Comparison of ENCODE assay signal across 26 mouse cellular contexts in genomic region chr1:108797053-108797801, GRCm38 (mm10).
A peak's percentile ranks its signal among the peaks of the same experiment; 100 is the strongest.
DNase-seq lines count a peak whose midpoint lies in the region; ATAC-seq lines count a peak whose summit lies in the region.
"Had no signal": no experiment of that assay in that cellular context is flagged by ENCODE, and none has a peak within 500 bp of the region (broad histone marks: within the 10 kb centered on the region; RNA-seq: fewer than 3 reads in every experiment).

No protein-coding gene starts in this region.

- WGBS in midbrain, embryonic 11.5 days = 59% methylated on average over 1 of the region's 1 CpGs
- 75% methylated on average over 1 of the region's 1 CpGs for WGBS in midbrain, embryonic 14.5 days
- WGBS in forebrain, embryonic 12.5 days = 17% methylated on average over 1 of the region's 1 CpGs

- H3K4me3 ChIP-seq in midbrain, embryonic 11.5 days (ENCODE audit: low read depth, low read length) = no peak overlapping the region
- no peak overlapping the region for H3K4me3 ChIP-seq in midbrain, embryonic 14.5 days (replicated peaks; ENCODE audit: low read depth, low read length)
- H3K4me3 ChIP-seq in forebrain, embryonic 12.5 days (replicated peaks) = no peak overlapping the region
- H3K4me3 ChIP-seq: embryonic facial prominence, embryonic 12.5 days; erythroblast, embryonic 14.5 days; heart, embryonic 12.5 days; layer of hippocampus, adult 2 months; limb, embryonic 10.5 days; myocyte had no signal

- no peak overlapping the region for H3K9ac ChIP-seq in midbrain, embryonic 11.5 days (ENCODE audit: low read length)
- H3K9ac ChIP-seq in midbrain, embryonic 14.5 days (replicated peaks; ENCODE audit: low read length) = no peak overlapping the region
- no peak overlapping the region for H3K9ac ChIP-seq in forebrain, embryonic 12.5 days
- H3K9ac ChIP-seq: embryonic facial prominence, embryonic 12.5 days; heart, embryonic 12.5 days; liver, postnatal 0 days had no signal

- H3K27me3 ChIP-seq in midbrain, embryonic 11.5 days (ENCODE audit: control insufficient read depth, insufficient read depth, low read length) = no peaks in the 10 kb centered on the region
- no peaks in the 10 kb centered on the region for H3K27me3 ChIP-seq in midbrain, embryonic 14.5 days (ENCODE audit: control insufficient read depth, insufficient read depth, low read length)
- no peaks in the 10 kb centered on the region for H3K27me3 ChIP-seq in forebrain, embryonic 12.5 days
- H3K27me3 ChIP-seq: embryonic facial prominence, embryonic 12.5 days; heart, embryonic 12.5 days had no signal

- peak; percentile 65; the same call in 1 of the 2 replicates for ATAC-seq in midbrain, embryonic 11.5 days (ENCODE audit: low FRiP score)
- ATAC-seq in midbrain, embryonic 14.5 days (ENCODE audit: low FRiP score, low TSS enrichment) = no peak
- ATAC-seq in forebrain, embryonic 12.5 days (ENCODE audit: low FRiP score) = peak; percentile 92
- ATAC-seq: liver, postnatal 0 days had no signal

- no peak overlapping the region for H3K27ac ChIP-seq in midbrain, embryonic 11.5 days (ENCODE audit: low read depth, low read length)
- no peak overlapping the region for H3K27ac ChIP-seq in midbrain, embryonic 14.5 days (replicated peaks; ENCODE audit: low read depth, low read length)
- H3K27ac ChIP-seq in forebrain, embryonic 12.5 days = no peak overlapping the region
- H3K27ac ChIP-seq: embryonic facial prominence, embryonic 12.5 days; kidney, postnatal 0 days; layer of hippocampus, adult 2 months; limb, embryonic 10.5 days had no signal

- H3K4me2 ChIP-seq in midbrain, embryonic 11.5 days = no peak overlapping the region
- no peak overlapping the region for H3K4me2 ChIP-seq in midbrain, embryonic 14.5 days (ENCODE audit: low read length)
- H3K4me2 ChIP-seq in forebrain, embryonic 12.5 days = no peak overlapping the region
- H3K4me2 ChIP-seq: embryonic facial prominence, embryonic 12.5 days; heart, embryonic 12.5 days had no signal

- no peaks in the 10 kb centered on the region for H3K4me1 ChIP-seq in midbrain, embryonic 11.5 days (ENCODE audit: control insufficient read depth, insufficient read depth, low read length)
- no peaks in the 10 kb centered on the region for H3K4me1 ChIP-seq in midbrain, embryonic 14.5 days (ENCODE audit: control insufficient read depth, insufficient read depth, low read length)
- no peaks in the 10 kb centered on the region for H3K4me1 ChIP-seq in forebrain, embryonic 12.5 days
- H3K4me1 ChIP-seq: embryonic facial prominence, embryonic 12.5 days; heart, embryonic 12.5 days; limb, embryonic 10.5 days had no signal

- peak; percentile 18 for DNase-seq in embryo, embryonic 10.5 days (ENCODE audit: low spot score)
- DNase-seq in embryo, embryonic 9.5 days (ENCODE audit: extremely low spot score) = no peak
- no peak for DNase-seq in midbrain, embryonic 11.5 days (ENCODE audit: low spot score, missing footprints)
- DNase-seq in midbrain, embryonic 14.5 days = no peak
- DNase-seq in mesoderm, embryonic 11.5 days (ENCODE audit: low read depth, low spot score) = peak; percentile 2
- no peak for DNase-seq in adrenal gland, adult (ENCODE audit: inconsistent age in 2 of 2, low spot score in 1 of 2)
- DNase-seq in lung, postnatal 4 days = no peak
- DNase-seq: adrenal gland, postnatal 25 days; cerebellum, adult 2 months; cerebellum, postnatal 36 days; gastrocnemius, postnatal 10 days; heart, adult 11 months; heart, postnatal 14 days; kidney, adult 18-20 months; liver, postnatal 0 days; lung, postnatal 10 days; right cerebral cortex, adult 18-20 months; thymus, postnatal 14 days had no signal

- no peaks in the 10 kb centered on the region for H3K9me3 ChIP-seq in midbrain, embryonic 11.5 days (ENCODE audit: control insufficient read depth, low read length)
- no peaks in the 10 kb centered on the region for H3K9me3 ChIP-seq in midbrain, embryonic 14.5 days (ENCODE audit: control insufficient read depth, low read length)
- no peaks in the 10 kb centered on the region for H3K9me3 ChIP-seq in forebrain, embryonic 12.5 days
- H3K9me3 ChIP-seq: embryonic facial prominence, embryonic 12.5 days; heart, embryonic 12.5 days; limb, embryonic 10.5 days had no signal

- H3K36me3 ChIP-seq in midbrain, embryonic 11.5 days (ENCODE audit: control insufficient read depth, insufficient read depth, low read length) = no peaks in the 10 kb centered on the region
- no peaks in the 10 kb centered on the region for H3K36me3 ChIP-seq in midbrain, embryonic 14.5 days (ENCODE audit: control insufficient read depth, insufficient read depth, low read length)
- no peaks in the 10 kb centered on the region for H3K36me3 ChIP-seq in forebrain, embryonic 12.5 days (replicated peaks)
- H3K36me3 ChIP-seq: embryonic facial prominence, embryonic 12.5 days; heart, embryonic 12.5 days; limb, embryonic 10.5 days had no signal

Comparison
In these comparisons a context has a peak if more than half of its experiments do, and no peak if none do; other contexts are left out.
1. DNase-seq: peak in embryo, embryonic 10.5 days (single experiment) and mesoderm, embryonic 11.5 days (single experiment); none in embryo, embryonic 9.5 days (single experiment), midbrain, embryonic 11.5 days (single experiment), midbrain, embryonic 14.5 days (single experiment), adrenal gland, adult (0 of 2) and lung, postnatal 4 days (0 of 2).